Mouse (Mus musculus) cerebellum, postnatal 14 days (tissue): ENCODE measurements at regions not wholly inside any gene's neighbourhood (a gene's known extent, or its start where the extent isn't known, plus 50 kb on each side); places are given as distances from the start of the nearest gene placed in this dataset.

Experiments
- DNase-seq, 2 experiments: peaks; one replicate each; pipeline ENCODE4 v3.0.0; 2021; ENCODE audit warnings: mixed read lengths in 2 of 2

DNA sequence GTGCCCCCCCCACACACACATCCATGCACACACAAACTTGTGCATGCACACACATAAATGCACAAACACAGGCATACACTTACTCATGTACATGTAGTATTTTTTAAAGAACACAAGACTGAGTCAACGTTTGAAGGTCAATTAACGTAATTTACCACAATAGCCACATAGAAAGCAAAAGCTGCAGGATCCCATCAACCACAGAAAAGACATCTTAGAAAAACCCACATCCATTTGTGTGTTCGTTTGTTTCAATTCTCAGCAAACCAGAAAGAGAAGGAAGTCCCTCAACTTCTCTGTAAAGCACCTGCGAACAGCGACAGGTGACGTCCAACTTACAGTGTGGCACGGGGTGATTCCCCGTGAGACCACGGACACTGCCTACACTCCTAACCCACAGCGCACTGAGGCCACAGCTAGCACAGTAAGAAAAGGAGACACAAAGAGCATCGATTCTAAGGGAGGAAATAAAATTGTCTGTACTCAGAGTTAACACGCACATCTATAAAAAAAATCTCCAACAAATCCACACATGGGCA lies 53.8 kb downstream of the Dio3 start:
- DNase-seq = no peak

DNA sequence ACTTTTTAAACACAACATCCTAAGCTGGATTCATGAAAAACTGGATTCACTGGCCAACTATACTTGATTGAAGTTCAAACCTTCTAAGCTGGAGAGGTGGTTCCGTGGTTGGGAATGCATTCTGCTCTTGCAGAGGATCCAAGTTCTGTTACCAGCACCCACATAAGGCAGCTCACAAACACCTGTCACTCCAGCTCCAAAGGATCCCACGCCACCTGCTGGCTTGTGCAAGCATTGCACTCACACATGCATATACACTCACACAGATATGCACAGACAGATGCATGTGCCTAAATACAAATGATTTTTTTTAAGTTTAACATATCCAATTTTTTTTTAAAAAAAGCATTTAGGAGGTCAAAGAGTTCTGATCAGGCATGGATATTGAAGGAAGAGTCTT lies 55.7 kb downstream of the Dio3 start:
- no peak for DNase-seq

DNA sequence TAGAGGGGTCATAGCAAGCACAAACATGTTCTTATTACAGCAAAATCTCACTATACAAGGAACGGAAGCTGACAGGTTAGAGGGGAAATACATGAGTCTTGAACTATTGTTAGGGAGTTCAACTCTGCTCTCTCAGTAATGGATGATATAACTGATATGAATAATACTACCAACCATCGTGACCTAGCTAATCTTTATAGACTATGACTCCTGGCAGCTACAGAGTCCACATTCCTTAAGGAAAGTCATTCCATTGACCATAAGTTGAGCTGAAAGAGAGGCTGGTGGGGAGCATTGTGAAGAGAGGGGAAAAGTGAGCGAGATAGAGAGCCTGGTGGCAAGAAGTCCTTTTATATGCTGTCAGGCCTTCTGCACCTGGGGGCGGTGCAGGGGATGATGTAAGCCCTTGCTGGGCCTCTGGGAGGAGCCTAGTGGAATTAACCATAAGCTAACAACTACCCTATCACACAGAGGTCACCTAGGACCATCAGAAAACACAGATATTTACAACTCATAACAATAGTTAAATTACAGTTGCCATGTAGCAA lies 65.5 kb downstream of the Dio3 start:
- DNase-seq = no peak

DNA sequence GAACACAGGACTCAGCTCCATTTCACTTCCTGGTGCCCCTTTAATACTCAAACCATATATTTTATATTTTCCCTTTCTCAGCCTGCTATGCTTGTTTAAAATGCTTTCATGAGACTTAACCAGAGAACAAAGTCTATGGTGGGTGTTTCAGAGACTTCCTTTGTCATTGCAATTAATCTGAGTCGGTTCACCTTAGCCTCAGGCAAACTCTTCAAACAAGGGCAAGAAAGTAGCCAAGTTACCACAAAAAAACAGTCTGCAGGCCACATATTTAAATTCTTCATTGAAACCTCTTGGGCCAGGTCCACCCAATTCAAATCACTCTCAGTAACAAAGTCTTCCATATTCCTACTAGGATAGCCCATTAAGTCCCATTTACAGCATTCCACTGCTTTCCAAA lies 70.8 kb downstream of the Dio3 start:
- DNase-seq = no peak

DNA sequence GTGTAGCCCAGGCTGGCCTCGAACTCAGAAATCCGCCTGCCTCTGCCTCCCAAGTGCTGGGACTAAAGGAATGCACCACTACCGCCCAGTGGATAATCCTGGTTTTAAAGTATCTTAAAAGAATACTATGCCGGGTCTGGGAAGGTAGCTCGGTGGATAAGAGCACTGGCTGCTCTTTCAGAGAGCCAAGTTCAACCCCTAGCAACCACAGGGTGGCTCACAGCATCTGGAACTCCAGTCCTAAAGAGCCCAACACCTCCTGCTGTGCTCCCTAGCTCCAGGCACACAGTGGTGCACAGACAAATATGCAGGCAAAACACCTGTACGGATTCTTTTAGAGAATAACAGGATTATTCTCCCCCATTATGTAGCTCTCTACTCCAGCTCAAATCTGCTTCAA lies 77.0 kb downstream of the Dio3 start:
- DNase-seq = no peak

DNA sequence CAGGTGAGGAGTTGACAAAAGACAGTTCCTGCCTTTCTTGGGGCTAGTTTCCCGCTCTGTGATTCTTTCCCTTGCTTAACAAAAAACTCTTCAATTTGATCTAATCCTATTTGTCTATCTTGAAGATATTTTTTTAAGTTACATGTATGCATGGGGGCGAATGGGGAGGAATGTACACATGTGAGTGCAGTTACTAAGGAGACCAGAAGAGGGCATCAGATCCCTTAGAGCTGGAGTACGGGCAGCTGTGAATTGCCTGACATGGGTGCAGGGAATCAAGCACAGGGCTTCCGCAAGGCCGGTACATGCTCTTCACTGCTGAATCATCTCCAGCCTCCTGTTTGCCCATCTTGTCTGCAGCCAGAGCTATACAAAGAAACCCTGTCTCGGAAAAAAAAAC lies 79.8 kb upstream of the Ppp2r5c start:
- DNase-seq = no peak

DNA sequence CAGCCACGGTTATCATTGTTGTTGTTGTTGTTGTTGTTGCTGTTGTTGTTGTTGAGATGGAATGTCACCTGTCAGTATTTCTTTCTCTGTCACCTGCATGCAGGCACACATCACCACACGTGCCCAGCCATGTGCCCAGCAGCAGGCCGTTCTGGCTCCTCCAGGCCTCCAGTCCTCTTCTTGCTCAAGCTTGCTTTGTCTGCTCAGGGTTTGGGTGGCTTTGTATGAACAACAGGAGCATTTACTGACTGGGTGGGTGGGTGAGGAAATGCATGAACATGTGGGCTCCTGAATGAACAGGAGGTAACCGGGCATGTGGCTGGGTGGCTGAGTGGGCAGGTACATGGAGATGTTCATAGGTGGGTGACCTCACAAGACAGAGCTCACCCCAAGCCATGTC lies 79.1 kb upstream of the Ppp2r5c start:
- DNase-seq = no peak

DNA sequence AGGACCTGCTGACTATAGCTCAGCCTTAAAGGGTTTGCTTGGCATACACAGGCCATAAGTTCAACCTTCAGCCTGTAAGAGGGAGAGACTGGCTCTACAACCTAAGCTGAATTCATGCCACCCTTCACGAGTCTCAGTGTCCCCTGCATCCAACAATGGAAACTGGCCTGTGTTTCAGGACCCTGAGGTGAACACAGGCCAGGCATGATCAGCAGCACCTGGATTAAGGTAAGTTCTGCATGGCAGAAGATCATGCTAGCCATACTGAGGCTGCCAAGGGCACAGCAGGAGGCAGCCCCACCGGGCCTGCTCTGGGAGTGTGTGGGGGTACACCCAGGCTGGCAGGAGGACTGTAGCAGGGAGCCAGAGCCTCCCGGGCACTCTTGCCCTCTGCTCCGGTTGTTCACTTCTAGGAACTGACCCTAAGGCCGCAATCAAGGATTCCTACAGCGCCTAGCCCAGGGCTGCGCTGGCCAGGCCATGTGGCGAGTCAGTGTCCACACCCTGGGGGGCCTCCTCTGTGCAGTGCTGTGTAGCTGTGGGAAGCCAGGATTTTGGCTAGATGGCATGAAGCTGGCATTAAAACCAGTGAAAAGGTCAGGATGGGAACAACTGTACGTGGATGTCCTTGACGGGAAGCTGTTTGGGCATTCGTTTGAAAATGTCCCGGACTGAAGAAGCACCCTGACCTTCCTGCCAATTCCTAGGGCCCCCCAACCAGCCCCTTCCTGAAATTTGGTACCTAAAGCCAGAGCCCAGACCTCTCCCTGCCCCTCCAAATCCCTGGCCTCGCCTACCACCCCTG lies 74.8 kb upstream of the Ppp2r5c start:
- no peak for DNase-seq

DNA sequence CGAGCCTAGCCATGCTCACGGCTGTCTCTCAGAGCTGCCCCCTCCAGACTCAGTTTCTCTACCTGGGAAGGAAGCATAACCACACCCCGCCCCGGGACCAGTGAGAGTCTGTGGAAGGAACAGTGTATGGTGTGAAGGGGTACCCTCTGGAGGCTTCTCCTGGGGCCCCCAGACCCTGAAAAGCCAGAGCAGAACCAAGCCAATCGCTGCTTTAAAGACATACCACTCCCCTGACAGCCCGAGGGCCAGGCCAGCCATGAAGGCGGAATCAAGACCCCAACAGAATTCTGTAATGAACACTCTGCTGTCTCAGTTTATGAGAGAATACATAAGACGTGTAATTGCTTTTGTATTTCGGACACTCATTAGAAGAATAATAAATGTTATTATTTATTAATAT lies 73.9 kb upstream of the Ppp2r5c start:
- DNase-seq = no peak

DNA sequence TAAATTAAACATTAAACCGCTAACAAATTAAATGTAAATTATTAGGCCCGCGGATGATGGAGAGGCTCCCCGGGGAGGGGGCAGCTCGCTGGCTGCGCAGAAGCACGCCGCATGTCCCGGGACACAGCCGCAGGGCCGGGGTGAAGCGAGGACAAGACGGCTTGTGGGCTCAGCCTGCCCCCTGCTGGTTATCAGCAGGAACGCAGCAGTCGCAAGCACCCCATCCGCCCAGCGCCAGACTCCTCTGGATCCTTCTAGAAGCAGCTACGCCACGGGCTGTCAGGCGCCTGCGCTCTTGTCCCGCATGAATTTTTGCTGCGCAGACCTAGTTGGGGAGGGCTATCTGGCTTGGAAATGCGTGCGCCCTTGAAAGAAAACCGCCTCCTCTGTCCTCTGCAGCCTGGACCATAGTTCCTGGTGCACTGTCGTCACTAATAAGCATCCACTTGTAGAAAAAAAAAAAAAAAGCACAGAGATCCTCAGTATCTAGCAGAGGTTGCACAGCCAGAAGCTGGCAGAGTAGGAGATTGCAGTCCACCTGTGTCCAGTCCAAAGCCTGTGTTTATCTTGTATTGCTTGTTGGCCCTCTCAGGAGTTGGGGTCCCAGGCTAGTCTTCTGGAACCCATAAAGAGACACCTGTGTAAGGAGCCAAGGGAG lies 73.4 kb upstream of the Ppp2r5c start:
- peak; percentile 88 to 90 for DNase-seq

DNA sequence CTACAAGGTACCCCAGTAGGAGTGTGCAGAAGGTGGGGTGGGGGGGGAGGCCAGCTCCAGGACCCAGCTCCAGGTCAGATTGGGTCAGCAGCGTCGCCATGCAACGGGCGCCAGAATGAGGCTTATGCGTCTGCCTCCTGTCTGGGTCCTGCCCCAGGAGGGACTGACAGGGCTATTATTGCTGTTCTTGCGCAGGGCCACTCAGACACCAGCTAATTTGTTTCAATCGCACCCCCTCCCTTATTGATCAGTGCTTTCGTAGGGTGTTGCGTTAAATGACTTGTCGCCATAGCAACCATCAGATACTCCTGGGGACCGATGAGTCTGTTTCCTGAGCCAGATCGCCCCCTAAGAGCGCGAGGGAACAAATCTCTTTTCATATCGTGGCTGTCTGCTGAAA lies 71.8 kb upstream of the Ppp2r5c start:
- no peak for DNase-seq

DNA sequence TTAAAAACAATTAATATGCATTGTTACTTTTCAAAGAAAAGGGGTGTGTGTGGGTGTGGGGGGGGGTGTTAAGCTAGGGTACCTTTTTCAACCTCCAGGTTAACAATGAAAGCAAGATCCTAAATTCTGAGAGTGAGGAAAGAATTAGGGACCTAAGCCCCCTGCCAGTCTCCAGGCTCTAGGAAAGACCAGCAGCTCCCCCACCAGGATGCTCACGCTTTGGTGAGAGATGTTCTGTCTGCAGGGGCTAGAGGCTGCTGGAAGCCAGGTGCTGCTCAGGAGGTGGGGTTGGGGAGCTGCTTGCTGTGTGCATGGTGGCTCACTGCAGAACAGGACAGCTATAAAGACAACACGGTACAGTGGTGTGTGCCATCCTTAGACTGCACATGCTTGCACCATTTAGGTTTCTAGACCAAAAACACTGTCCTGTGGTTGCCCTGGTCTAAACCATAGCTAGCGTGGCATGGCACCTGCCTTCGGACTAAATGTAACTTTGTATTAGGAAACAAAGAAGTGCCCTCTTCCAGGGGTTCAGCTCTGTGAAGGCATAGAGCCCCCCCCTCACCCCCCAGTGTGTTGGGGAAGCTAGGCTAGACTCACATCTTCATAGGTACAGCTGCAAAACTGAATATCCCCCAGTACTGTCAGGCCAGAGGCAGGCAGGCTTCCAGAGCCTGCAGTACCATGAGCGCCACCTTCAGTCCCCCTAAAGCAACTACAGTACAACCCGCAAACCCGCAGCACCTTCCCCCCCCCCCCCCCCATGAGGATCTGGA lies 70.7 kb upstream of the Ppp2r5c start:
- DNase-seq = peak in 1 of 2 experiments; percentile 63

DNA sequence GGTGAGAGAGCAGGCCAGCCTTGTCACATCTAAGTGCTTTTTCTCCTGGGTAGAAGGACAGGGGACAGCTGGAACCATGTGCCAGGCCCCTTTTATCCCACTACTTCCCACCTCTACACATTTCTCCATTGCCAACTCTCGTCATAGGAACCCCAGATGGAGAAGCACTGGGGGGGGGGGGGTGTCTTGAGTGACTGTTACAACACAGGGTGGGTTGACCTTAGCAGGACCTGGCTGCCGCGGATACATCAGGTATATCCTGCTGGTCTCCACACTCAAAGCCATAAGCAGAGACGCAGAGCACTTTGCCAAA lies 70.1 kb upstream of the Ppp2r5c start:
- DNase-seq = no peak

DNA sequence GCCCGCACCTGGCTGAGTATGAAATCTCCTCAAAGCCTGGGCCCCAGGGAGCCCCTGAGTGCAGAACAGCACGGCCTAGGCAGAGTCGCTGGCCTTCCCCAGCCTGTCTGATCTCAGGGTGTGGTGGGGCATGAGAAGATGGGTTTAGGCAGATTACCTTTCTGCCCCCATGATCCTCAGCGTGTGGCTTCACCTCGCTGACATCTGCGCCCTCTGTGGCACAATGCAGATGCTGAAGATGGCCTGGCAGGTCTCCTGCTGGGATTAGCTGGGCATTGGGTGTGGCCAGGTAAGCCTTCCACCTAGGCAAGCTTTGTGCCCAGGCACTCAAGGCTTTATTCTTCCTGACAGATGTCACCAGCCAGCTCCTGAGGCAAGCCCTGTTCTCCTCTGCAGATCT lies 69.6 kb upstream of the Ppp2r5c start:
- no peak for DNase-seq

DNA sequence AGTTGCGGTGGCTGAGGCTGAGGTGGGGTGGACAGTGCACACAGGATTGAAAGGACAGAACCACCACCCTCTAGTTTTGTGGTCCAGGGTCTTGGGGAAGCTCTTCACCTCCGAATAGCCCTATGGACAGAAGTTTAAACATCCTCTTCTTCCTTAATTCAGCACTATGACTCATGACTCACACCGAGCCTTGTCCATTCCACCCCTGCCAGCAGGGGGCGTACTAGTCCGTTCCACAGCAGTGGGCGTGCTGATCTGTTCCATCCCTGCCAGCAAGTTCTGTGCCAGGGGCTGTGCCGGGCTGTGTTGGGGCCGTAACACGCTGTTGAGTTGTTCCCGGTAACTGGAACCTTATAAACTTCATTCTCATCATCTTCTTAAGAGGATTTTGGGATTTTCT lies 69.2 kb upstream of the Ppp2r5c start:
- DNase-seq = peak in 1 of 2 experiments; percentile 54

DNA sequence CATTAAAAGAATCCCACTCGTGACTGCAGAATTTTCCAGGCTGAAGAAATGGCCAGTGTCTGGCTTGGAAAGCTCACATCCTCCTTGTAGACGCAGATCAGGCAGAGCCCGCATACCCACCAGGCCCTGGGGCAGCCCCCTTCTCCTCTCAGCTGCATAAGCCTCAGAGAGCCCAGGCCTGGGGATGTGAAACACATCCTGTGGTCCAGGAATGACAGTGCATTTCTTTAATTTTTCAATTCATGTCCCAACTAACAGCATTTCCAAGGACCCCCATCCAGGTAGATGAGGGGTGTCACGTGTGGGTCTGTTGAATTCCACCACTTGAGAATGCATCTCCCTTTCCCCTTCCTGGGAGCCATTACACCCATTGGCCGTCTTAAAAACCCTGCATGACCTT lies 68.6 kb upstream of the Ppp2r5c start:
- DNase-seq = no peak

DNA sequence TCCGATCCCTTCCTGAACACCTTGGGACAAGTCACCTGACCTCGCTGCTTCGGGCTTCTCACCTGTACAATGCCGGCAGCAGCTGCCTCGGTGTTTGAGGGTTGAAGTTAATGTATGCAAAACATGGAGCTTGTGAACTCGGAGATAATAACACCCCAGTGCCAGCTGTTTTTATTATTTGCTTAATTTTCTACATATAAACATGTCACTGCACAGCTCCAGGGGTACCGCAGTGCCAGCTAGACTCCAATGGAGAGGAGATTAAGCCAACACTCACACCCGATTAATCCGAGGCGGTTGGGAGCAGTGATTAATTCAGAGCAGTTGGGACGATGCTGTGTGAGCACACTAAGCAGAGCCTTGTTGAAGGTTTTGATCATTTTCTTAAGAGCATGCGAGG lies 67.2 kb upstream of the Ppp2r5c start:
- DNase-seq = no peak

DNA sequence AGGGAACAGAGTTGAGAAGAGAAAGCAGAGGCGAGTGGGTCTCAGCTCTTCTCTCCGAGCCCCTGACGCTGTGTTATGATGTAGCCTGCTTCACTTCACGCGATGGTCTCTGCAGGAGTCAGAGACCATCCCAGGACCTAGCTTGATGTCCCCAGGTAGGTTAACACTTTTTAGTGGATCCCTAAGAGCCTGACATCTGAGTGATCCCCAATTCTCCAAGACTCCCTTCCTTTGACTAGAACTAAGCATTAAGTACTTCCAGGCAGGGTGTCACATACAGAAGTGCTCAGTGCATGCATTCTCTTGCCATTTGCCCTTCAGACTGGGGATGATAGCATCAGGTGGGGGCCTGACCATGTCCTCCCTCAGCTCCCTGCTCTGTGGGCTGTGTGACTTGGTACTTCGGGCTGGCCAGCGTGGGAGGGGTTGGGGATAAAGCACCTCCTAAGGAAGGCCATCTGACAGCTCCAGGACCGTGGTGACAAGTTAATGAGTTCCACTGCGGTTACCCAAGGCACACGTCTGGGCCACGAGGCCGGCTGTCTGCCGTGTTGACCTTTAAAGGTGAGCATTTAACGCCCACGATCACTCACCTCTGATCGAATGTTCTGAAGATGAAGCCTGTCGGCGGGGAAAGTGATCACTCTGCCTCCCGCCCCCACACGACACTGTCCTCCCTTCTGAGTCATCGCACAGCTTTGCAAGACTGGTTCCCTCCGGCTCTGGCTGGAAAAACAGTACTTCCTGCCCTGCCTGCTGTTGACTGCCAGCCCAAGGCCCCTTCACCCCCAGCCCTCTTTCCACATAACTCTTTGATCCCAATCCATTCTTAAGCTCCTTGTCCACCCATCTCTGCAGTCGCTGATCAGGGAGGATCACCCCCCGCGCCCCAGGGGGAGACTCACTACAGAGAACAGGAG lies 65.8 kb upstream of the Ppp2r5c start:
- no peak for DNase-seq

DNA sequence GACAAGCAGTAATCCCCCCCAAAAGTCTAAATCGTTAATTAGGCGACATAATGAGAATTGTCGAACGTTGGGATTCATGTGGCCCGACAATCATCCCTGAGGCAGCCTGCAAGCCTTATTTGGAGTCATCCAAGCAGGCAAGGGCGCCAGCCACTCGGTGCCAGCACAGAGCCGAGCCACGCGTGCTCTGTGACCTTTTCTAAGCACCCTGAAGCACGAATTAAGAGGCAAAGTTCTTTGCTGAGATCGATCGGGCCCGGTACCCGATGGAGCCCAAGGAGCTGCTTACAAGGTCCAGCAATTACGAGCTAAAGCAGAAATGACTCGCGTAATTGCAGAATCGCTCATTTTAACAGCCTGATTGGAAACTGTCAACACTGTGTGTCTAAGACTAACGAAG lies 61.9 kb upstream of the Ppp2r5c start:
- DNase-seq = no peak

DNA sequence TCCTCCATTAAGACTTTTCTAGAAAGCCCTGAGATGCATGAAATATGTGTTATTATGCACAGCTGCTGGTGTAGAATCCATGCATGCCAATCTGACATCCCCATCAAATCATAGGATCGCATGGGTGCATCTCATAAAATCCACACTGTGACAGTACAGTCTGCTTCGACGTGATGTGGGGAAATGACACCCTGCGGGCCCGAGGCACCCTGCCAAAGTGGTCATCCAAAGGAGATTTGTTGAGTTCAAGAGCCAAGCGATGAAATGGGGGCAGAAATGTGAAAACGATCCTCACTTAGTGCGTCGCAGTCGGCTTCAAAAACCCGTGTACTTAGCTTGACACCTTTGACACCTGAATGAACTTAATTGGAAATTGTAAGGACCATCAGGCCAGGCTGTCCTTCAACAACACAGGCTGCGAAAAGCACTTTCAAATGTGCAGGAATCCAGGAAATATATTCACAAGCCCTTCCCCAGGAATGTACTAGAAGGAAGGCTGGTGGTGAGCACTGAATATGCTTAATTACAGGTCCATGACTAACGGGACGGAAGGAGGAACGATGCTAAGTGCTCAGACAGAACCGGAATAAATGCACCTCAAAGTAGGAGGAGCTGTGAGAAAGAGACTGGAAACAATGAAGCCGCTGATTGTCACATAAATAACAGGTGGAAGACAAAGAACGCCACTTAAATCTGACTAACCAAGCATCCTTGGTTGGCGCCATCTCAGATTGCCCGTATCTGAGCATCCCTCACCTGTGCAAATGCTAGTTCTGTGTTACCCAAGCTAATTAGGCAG lies 60.9 kb upstream of the Ppp2r5c start:
- peak; percentile 48 to 61 for DNase-seq

DNA sequence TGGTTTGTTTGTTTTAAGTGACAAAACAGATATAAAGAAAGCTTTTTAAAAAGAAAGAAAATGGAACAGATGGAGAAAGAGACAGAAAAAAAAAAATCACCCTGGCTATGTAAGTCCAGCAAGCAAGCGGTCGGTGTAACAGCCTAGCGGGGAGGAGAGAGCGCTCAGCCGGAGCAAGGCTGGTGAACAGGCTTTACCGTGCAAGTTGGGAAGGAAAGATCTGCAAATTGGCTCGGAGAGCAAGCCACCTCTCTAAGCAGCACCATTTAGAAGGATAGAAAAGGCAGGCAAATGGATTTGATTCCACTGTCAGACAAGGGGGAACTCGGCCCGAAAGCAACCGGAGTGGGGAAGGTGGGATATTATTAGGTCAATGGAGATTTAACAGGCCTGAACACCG lies 59.9 kb upstream of the Ppp2r5c start:
- DNase-seq = no peak

DNA sequence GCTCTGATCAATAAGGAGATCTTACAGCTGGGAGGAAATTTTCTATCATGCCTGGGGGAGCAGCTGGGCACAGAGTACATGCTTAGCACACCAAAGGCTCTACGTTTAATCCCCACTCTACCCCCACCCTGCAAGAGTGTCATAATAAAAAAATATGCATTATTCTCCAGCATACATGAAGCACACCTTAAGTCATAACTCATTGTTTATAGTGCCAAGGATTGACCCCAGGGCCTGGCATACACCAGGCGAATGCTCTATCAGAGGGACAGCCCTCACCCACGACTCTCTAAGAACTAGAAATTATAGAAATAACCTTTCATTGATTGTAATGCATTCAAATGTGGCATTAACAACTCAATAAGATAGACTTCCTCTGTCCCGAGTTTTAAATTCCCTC lies 59.4 kb upstream of the Ppp2r5c start:
- no peak for DNase-seq
